Mouse (Mus musculus) cerebellum, adult (tissue): ENCODE measurements around the gene Hcn2.

Experiments
- ATAC-seq: cut with Nextera tagmentation; 2 replicates; pipeline ENCODE4 v1.9.2; 2017; ENCODE audit warnings: mild to moderate bottlenecking, moderate library complexity, mixed read lengths; ENCODE audit not compliant: insufficient number of reproducible peaks, low FRiP score, low TSS enrichment

Hcn2 gene

DNA sequence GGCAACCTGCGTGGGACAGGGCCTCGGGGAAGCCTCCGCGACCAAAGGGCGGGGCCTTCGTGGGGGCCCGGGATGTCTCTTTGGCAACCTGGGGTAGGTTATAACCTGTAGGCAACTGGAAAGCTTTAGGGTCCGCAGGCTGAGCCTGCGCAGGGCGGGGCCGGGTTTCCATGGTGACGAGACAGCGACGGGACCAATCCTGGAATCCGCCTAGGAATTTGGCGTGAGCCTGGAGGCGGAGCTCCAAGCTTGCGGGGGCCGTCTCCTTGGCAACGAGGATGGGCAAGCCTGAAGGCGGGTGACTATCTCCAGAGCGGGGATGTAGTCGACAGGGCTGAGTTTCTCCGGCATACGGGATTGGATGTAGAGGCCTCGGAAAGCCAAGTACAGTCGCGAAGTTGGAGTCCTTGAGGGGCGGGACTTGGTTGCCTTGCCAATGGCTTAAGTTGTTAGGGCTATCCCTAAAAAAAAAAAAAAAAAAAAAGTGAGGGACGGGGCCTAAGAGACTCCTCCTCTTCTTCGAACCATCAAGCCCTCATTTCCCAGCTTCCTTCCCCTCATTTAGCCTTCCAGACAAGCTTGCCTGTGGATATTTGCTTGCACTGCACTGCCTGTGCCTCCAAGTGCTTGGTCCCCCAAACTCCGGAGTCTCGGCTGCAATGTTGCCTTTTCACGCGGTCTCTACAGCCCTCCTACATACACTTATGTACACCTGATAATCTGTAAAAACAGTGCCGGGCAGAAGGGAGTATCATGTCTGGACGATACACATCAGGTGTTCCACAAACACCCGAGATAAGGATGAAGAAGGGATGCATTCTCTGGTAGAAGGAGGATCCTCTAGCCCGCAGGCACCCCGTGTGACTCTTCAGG is 51.2 kb downstream of the Hcn2 start:
- peak; percentile 66 for ATAC-seq

DNA sequence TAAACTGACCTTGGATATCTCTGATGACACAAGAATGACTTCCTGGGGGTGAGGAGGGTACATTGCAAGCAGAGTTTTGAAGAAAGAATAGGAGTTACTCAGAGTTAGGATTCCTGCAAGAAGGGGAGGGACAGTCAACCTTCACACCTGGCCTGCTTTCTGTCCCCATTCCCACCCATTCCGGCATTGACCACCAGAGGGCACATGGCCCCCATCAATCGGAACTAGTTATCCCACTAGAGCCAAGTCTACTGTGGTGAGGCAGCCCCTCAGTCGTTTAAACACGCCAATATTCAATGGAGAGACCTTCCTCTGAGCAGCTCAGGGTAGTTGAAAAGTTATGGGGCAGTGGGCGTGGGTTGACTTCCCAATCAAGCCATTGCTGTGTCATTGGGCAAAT is 52.0 kb downstream of the Hcn2 start:
- no peak for ATAC-seq

DNA sequence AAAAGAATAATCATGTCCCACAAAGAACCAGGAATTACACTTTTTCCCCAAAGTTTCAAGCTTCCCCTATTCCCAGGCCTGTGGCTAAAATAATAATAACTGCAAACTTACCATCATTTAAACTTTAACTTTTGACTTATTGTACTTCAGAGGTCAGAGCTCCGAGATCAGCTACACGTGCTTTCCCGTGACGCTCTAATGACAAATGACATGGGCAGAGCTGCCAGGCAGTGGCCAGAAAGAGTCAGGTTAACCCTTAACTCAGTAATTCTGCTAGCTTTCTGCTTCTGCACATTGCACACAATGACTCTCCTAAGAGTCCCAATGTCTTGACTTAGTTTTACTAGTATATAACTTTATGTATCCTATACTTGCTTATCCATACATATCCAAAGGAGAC is 52.9 kb downstream of the Hcn2 start:
- no peak for ATAC-seq

DNA sequence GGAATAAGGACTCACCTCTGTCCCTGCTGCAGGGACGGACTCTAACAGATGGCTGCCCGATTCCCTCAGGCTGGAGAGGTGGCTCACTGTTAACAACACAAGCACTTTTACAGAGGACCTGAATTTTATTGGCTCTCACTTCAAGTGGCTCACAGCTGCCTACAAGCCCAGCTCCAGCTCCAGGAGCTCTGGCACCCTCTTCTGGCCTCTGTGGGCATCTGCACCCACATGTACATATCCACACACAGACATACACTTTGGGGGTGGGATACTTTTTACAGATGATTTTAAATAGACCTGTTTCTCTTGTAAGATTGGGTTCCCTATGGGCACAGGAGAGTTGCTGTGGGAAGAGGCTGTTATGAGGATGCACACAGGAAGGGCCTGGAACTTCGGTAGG is 55.9 kb downstream of the Hcn2 start:
- ATAC-seq = no peak

DNA sequence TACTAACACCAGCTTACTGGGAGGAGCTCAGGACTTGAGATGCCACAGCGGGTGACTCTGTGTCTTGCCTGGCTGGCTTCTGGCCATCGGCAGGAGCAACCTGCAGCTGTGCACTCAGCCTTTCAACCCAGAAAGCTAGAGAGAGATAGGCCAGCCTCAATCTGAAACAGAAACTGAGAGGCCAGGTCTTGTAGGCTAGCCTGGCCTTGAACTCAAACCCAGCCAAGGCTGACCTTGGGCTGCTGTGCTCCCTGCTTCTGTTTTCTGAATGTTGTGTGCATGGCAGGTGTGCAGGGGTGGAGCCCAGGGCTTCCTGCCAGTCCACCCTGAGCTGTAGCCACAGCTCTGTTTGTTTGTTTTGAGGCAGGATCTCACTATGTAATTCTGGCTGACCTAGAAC is 56.8 kb downstream of the Hcn2 start:
- ATAC-seq = no peak

DNA sequence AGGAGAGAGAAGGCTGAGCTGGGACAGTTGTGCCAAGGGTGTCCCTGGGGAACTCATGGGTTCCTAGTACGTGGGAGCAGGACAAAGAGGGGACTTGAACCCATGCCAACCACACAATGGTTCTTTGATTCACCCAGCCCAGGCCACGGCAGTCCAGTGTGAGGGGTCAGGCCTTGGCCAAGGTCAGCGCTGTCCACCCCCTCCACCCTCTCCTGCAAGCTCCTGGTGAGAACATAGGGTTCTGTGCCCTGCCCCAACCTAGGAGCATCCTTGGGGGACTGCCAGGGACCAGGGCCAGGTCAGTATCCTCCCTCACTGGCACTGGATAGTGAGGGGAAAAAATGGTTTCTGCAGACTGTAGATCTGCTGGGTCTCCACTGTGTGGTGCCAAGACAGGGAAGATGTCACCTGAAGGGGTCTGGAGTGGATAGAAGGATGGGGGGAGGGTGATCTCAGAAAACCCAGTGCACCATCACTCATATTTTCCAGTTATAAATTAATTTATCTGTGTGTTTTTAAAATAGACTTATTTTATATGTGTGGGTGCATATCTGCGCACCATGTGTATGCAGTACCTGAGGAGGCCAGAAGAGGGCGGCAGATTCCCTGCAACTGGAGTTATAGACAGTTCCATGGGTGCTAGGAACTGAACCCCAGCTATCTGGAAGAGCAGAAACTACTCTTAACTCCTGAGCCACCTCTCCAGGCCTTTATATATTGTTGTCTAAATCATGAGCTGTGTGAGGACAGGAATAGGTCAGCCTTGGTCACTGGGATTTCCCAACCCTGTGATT is 58.2 kb downstream of the Hcn2 start:
- no peak for ATAC-seq

DNA sequence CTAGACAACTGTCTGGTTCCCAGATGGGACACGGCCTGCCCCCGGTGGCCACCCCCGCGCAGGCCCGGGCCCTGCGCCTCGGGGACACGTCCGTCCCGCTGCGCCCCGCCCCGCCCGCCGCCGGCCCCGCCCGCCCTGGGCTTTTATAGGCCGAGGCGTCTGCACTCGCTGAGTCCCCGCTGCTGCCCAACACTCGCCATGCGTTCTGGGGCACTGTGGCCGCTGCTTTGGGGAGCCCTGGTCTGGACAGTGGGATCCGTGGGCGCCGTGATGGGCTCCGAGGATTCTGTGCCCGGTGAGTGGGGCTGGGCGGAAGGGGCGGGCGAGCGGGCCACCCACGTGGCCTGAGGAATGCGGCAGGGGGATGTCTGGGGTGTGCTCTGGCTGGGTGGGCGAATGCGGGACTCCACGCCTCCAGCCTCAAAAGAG is 60.7 kb downstream of the Hcn2 start, which contains the start of gene Fstl3:
Gene Fstl3, plus strand, starts transcription at position 170 of the 429 bp plus-strand sequence.
- no peak for ATAC-seq

DNA sequence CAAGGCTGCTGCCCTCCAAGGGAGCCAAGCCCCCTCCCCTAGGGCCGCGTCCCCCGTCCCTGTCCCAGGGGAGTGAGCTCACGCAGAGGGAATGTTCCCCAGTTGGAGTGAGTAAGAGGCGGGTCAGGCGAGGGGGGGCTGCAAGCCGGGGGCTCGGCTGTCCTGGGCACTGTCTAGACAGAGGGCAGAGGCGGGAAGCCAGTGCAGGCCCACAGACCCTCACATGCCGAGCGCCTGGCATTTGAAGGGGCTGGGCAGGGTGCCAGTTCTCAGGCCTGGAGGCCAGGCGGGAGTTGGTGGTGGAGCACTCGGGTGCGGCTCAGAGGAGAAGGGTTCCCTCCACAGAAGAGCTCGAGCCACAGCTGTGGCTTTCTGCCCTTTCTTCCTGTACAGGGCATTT is 61.6 kb downstream of the Hcn2 start:
- ATAC-seq = no peak

DNA sequence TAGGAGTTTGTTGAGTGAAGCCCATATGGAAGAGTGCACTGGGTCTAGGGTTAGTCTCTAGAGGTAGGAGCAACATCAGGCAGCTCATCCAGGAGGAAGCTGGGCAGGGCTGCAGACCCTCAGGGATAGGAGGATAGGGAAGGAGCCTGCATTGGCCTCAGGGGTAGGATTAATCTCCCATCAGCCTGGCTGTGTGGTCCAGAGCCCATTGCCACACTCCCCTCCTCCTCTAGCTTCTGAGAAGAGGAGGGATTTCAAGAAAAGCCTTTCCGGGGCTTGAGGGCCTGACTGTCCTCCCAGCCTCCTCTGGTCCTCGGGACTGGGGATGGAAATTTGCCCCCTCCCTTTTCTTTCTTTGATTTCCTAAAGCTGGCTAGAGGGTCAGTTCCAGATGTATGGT is 62.8 kb downstream of the Hcn2 start:
- ATAC-seq = no peak

DNA sequence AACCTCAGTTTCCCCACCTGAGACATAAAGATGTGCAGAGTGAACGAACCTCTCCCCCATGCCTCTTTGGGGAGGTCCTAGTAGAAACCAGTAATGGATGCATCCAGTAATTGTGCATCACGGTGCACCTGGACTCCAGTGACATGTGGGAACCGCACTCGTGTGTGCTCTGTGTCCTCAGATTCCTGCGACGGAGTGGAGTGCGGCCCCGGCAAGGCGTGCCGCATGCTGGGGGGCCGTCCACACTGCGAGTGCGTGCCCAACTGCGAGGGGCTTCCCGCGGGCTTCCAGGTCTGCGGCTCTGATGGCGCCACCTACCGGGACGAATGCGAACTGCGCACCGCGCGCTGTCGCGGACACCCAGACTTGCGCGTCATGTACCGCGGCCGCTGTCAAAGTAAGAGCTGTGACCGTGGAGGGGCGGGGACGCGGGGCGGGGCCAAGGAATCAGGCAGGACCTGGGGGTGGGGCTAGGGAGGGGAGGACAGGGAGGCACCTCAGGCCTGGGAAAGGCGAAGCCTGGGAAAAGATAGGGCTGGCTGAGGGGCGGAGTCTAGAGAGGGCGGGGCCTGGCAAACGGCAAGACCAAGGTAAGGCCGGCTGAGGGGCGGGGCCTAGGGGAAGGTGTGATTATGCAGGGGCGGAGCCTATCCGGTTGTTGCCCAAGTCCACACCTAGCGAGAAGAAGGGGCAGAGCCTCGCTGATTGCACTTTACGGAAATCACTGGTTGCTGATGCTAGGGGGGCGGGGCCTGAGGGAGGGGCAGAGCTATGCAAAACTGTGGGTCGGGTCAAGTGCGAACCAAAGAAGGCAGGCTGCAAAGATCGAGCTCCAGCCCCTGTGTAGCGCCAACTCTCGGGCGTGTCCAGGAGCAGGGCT is 63.6 kb downstream of the Hcn2 start:
- ATAC-seq = peak; percentile 77

DNA sequence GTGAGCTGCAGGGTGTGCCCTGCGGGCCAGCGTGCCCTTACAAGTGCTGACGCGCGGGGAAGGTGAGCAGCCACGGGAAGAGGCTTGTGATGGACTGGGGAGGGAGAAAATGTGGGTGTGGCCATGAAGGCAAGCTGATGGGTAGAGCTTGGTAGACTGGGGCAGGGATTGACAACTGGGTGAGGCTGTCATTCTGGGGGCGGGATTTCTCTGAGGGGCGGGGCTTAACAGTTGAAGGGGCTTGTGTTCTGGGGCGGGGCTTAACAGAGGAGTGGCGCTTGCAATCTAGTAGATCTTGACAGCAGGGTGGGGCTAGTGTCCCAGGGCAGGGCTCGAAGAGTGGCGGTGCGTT is 64.2 kb downstream of the Hcn2 start:
- ATAC-seq = no peak; the same call in 1 of the 2 replicates

DNA sequence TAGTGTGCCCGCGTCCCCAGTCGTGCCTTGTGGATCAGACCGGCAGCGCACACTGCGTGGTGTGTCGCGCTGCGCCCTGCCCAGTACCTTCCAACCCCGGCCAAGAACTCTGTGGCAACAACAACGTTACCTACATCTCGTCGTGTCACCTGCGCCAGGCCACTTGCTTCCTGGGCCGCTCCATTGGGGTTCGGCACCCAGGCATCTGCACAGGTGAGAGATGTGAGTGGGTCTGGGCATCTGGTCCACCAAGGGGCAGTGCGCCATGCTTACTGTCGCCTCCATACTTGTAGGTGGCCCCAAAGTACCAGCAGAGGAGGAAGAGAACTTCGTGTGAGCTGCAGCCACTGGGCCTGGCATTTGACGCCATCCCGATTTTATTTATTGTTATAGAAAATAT is 64.7 kb downstream of the Hcn2 start:
- no peak for ATAC-seq

DNA sequence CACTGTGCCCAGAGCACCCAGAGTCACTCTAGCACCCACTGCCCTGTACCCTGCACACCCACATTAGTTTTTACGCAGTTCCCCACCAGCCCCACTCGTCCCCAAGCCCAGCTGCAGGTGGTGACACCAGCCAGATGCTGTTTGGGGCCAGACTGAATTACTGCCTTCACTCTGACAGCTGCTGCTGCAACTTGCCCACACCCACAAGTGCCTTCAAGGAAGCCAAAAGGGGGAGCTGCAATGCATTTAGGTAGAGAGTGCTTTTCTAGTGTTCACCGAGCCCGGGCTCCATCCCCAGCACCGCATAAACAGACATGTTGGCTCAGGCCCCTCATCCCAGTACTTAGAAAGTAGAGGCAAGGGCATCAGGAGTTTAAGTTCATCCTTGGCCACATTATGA is 65.5 kb downstream of the Hcn2 start:
- no peak for ATAC-seq

DNA sequence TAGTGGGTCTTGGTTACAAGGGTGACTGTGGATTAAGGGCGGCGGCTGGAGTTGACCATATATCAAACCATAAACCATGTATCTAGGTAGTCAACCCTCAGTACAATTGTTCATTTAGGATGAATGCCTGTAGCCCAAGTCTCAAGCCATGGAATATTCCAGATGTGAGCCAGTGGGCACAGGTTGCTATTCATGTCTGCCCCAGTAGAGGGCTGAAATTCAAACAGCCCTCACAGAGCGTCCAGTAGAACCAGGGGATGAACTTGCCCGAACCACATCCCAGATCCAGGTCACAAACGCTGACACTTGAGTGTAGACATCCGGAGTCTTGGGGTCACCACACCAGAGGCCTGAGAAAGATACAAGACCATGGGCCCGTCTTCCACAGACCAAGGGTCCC is 66.6 kb downstream of the Hcn2 start:
- no peak for ATAC-seq

DNA sequence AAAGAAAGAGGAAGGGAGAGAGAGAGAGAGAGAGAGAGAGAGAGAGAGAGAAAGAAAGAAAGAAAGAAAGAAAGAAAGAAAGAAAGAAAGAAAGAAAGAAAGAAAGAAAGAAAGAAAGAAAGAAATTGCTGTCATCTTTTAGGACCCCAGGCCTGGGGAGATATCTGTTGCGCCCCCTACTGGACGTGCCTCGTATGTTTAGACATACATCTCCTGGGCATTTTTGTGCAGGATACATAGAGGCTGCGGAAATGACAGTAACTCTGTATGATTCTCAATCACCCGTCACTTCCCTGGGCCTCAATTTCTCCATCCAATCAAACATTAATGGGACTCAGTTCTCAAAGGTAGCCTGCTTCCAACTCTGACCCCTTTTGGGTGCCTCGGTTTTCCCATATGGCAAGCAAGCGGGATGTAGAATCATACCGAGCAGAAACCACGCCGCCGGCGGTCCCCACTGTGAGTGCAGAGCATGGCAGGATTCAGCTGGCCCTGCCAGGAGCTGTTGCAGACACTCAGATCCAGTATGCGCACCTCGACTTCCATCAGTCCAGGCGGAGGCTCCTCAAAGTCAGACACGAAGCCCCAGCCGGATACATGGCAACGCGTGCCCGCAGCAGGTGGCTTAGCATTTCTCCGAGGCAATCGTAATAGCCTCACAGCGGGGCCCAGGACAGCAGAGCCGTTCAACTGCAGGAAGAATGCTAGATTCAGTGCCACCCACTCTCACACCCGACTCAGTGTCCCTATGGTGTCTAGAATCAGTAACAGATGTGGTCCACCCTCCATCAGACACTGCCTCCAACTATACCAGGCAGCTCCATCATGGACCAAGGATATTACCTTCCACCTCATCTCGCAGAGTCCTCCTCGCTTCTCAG is 67.7 kb downstream of the Hcn2 start:
- ATAC-seq = no peak
